Comparison of ENCODE assay signal across 13 mouse cellular contexts in genomic region chr3:122801436-122802221, GRCm38 (mm10).
DNase-seq lines count a peak whose midpoint lies in the region; ATAC-seq and TF ChIP-seq lines count a peak whose summit lies in the region.
"Had no signal": no experiment of that assay in that cellular context is flagged by ENCODE, and none has a peak within 500 bp of the region (broad histone marks: within the 10 kb centered on the region; RNA-seq: fewer than 3 reads in every experiment).

No protein-coding gene starts in this region.

- WGBS in midbrain, embryonic 12.5 days = 62% methylated on average over 15 of the region's 15 CpGs

- TF ChIP-seq POLR2A in testis, adult 2 months (IDR thresholded peaks at IDR 0.05; ENCODE audit: control insufficient read depth, low read depth, low read length) = peak; percentile 49; the same call in 1 of the 2 replicates

- H3K9ac ChIP-seq in midbrain, embryonic 12.5 days (replicated peaks) = 0 out of 2 replicates have a peak overlapping the region, but pooled peaks have one; percentile 20

- DNase-seq in frontal cortex, postnatal 14 days (ENCODE audit: low spot score in 2 of 2) = no peak
- DNase-seq in testis, postnatal 10 days (ENCODE audit: low spot score) = no peak
- no peak for DNase-seq in layer of hippocampus, postnatal 14 days (ENCODE audit: low spot score in 2 of 2)
- no peak for DNase-seq in kidney, adult 18-20 months
- DNase-seq: embryo, embryonic 11 days; gastrocnemius, postnatal 14 days; left cerebral cortex, postnatal 4 days; lung, postnatal 36 days; thymus, adult 2 months had no signal

- H3K27ac ChIP-seq in testis, adult 2 months (ENCODE audit: control insufficient read depth, insufficient read depth, low read depth, low read length) = no peak overlapping the region
- peak overlapping the region; percentile 79 for H3K27ac ChIP-seq in midbrain, embryonic 12.5 days (replicated peaks)

- H3K9me3 ChIP-seq in midbrain, embryonic 12.5 days = no peaks in the 10 kb centered on the region

- TF ChIP-seq CTCF in testis, adult 2 months (IDR thresholded peaks at IDR 0.05; ENCODE audit: control insufficient read depth, insufficient read depth, insufficient replicate concordance, low read depth, low read length) = no peak

- 0 out of 2 replicates have a peak overlapping the region, but pooled peaks have one; percentile 3 for H3K4me2 ChIP-seq in midbrain, embryonic 12.5 days (replicated peaks)

- peak overlapping the region; percentile 79 for H3K4me3 ChIP-seq in testis, adult 2 months (ENCODE audit: control insufficient read depth, low read depth, low read length)
- no peak overlapping the region for H3K4me3 ChIP-seq in midbrain, embryonic 12.5 days

- peaks cover 3% of the 10 kb centered on the region; the same call in 1 of the 2 replicates for H3K4me1 ChIP-seq in testis, adult 2 months (ENCODE audit: control insufficient read depth, insufficient read depth, low read length)
- H3K4me1 ChIP-seq in midbrain, embryonic 12.5 days = peaks cover 31% of the 10 kb centered on the region

- no peaks in the 10 kb centered on the region for H3K36me3 ChIP-seq in testis, adult 2 months (ENCODE audit: control insufficient read depth, insufficient read depth, low read length)
- H3K36me3 ChIP-seq in midbrain, embryonic 12.5 days = 0 out of 2 replicates have a peak, but pooled peaks cover 4% of the 10 kb centered on the region

- H3K27me3 ChIP-seq in testis, adult 2 months (ENCODE audit: control insufficient read depth, insufficient read depth, low read length) = no peaks in the 10 kb centered on the region
- H3K27me3 ChIP-seq in midbrain, embryonic 12.5 days = 0 out of 2 replicates have a peak, but pooled peaks cover 4% of the 10 kb centered on the region

- ATAC-seq in frontal cortex, adult (ENCODE audit: low TSS enrichment) = peak; percentile 62
- ATAC-seq in midbrain, embryonic 12.5 days (ENCODE audit: low FRiP score, low read depth) = peak; percentile 54
- ATAC-seq in erythroblast, adult 5-6 weeks (replicated peaks; ENCODE audit: low FRiP score, poor library complexity, severe bottlenecking) = no peak
